Mouse (Mus musculus) kidney, embryonic 16.5 days (tissue): ENCODE results near the gene Actrt3. TPM values are rescaled to one million over a fixed set of nuclear protein-coding genes. Genes with fewer than 3 reads are reported as not detected.
"Not testable (repeated sequence)": the region's sequence is repeated elsewhere in the genome, so short reads cannot be mapped to it uniquely, and the experiment has no call there.

Experiments used
- ATAC-seq: fragments of 200-750 bp; cut with Nextera tagmentation; 2 replicates; pipeline ENCODE4 v1.8.0; 2017; ENCODE audit warnings: moderate TSS enrichment; ENCODE audit not compliant: low FRiP score, low TSS enrichment
- H3K27ac ChIP-seq: fragments of 300-500 bp; sonication (generic); 2 replicates; pipeline ENCODE4 v1.5.1; 2014; ENCODE audit warnings: low read length
- H3K27me3 ChIP-seq: fragments of 300-500 bp; sonication (generic); 2 replicates; pipeline ENCODE4 v1.6.1; 2014; ENCODE audit warnings: low read length, control low read depth, mixed read lengths; ENCODE audit not compliant: insufficient read depth
- H3K36me3 ChIP-seq: fragments of 300-500 bp; sonication (generic); 2 replicates; pipeline ENCODE4 v1.6.1; 2014; ENCODE audit warnings: low read length, control low read depth, mixed read lengths; ENCODE audit not compliant: insufficient read depth
- H3K4me1 ChIP-seq: fragments of 300-500 bp; sonication (generic); 2 replicates; pipeline ENCODE4 v1.6.1; 2014; ENCODE audit warnings: low read length, control low read depth, mixed read lengths; ENCODE audit not compliant: insufficient read depth
- H3K4me2 ChIP-seq: fragments of 300-500 bp; sonication (generic); replicated peaks from 2 replicates; pipeline ENCODE4 v1.6.1; 2014; ENCODE audit warnings: low read depth, low read length
- H3K4me3 ChIP-seq: fragments of 300-500 bp; sonication (generic); 2 replicates; pipeline ENCODE4 v1.5.1; 2014; ENCODE audit warnings: mild to moderate bottlenecking, low read length
- H3K9ac ChIP-seq: fragments of 300-500 bp; sonication (generic); replicated peaks from 2 replicates; pipeline ENCODE4 v1.6.1; 2014; ENCODE audit warnings: low read length
- H3K9me3 ChIP-seq: fragments of 300-500 bp; sonication (generic); 2 replicates; pipeline ENCODE4 v1.6.1; 2016; ENCODE audit warnings: low read length, control low read depth
- WGBS: fragments of 180-500 bp; shearing (Covaris S2); extraction: QIAGEN DNeasy Blood & Tissue Kit; methylation state at CpG from one replicate; pipeline ENCODE4 v1.1.7; 2014; 5-methylcytosine and 5-hydroxymethylcytosine counted together
- polyA plus RNA-seq: library from polyadenylated mRNA; unstranded; fragments of >200 nt; fragmentation: Nextera tagmentation; extraction: Ambion mirVana; gene quantifications from 2 replicates; pipeline ENCODE4 v1.2.1, GENCODE M21; 2015

Gene Actrt3
- polyA plus RNA-seq, 1 experiment from 2014 or later, result 0.07 TPM

GRCm38 (mm10) chr3:30593719-30594485 lies 5.8 kb downstream of the Actrt3 start:
- Histone ChIP-seq H3K9ac (no peak overlapping the region), H3K4me1 (0 out of 2 replicates have a peak, but pooled peaks cover 2% of the 10 kb centered on the region), H3K4me3 (no peak overlapping the region), H3K36me3 (no peaks in the 10 kb centered on the region), H3K27me3 (0 out of 2 replicates have a peak, but pooled peaks cover 12% of the 10 kb centered on the region), H3K9me3 (no peaks in the 10 kb centered on the region), H3K4me2 (no peak overlapping the region), H3K27ac (no peak overlapping the region)
- WGBS, result 73% methylated on average over 4 of the region's 4 CpGs
- peak; percentile 44; the same call in 1 of the 2 replicates for ATAC-seq

DNA sequence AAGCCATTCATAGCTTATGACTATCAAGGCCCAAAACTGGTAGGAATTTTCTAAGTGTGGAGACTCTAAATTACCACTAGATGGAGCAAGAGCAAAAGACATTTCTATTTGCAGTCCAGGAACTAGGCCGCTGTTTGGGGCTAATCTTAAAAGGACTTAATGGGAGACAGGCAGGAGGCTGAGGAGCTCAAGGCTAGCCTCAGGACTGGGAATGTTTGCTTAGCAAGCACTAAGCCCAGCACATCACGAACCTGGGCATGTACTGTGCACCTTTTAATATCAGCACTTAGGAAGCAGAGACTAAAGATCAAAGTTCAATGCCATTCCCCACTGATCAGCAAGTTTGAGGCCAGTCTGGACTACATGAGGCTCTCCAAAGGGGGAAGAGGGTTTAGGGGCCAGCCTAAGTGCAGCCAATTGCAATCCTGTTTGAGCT lies 7.3 kb downstream of the Actrt3 start:
- 2% methylated on average over 2 of the region's 2 CpGs for WGBS
- Histone ChIP-seq H3K36me3 (no peaks in the 10 kb centered on the region), H3K4me3 (no peak overlapping the region), H3K27me3 (0 out of 2 replicates have a peak, but pooled peaks cover 2% of the 10 kb centered on the region), H3K27ac (no peak overlapping the region), H3K9ac (no peak overlapping the region), H3K4me1 (0 out of 2 replicates have a peak, but pooled peaks cover 2% of the 10 kb centered on the region), H3K4me2 (no peak overlapping the region), H3K9me3 (no peaks in the 10 kb centered on the region)
- ATAC-seq, result peak; percentile 55

DNA sequence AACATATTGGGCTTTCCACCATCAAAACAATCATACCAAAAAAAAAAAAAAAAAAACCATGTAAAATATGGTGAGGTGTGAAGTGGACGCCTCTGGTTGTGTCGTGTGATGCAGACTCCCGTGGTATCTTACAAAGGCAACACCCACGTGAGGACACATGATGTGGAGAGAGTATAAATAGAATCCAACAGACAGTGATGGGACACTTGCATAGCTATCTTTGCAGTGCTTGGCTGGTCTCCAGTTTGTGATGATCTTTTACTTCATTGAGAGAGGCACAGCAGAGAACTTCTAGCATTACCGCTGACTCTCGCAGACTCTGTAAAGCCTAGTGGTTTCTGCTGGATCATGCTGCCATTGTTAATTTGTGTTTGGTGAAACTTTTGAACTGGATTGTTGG lies 10.9 kb downstream of the Actrt3 start:
- H3K9ac ChIP-seq, result no peak overlapping the region
- ATAC-seq, result no peak
- no peak overlapping the region for H3K4me2 ChIP-seq
- no peaks in the 10 kb centered on the region for H3K27me3 ChIP-seq
- no peaks in the 10 kb centered on the region for H3K9me3 ChIP-seq
- no peak overlapping the region for H3K27ac ChIP-seq
- H3K36me3 ChIP-seq, result no peaks in the 10 kb centered on the region
- H3K4me3 ChIP-seq, result no peak overlapping the region
- H3K4me1 ChIP-seq, result no peaks in the 10 kb centered on the region
- 80% methylated on average over 6 of the region's 6 CpGs for WGBS

GRCm38 (mm10) chr3:30573549-30573948 lies 26.2 kb downstream of the Actrt3 start:
- Histone ChIP-seq H3K9me3 (no peaks in the 10 kb centered on the region), H3K36me3 (no peaks in the 10 kb centered on the region), H3K4me3 (no peak overlapping the region), H3K27ac (no peak overlapping the region), H3K4me1 (no peaks in the 10 kb centered on the region), H3K4me2 (no peak overlapping the region), H3K27me3 (no peaks in the 10 kb centered on the region), H3K9ac (no peak overlapping the region)
- 16% methylated on average over 2 of the region's 2 CpGs for WGBS
- ATAC-seq, result no peak

GRCm38 (mm10) chr3:30566333-30566732 lies 33.4 kb downstream of the Actrt3 start:
- not testable (repeated sequence) for H3K4me1 ChIP-seq, H3K4me3 ChIP-seq, H3K4me2 ChIP-seq, H3K9me3 ChIP-seq, ATAC-seq, H3K9ac ChIP-seq, H3K27ac ChIP-seq, H3K36me3 ChIP-seq, H3K27me3 ChIP-seq
- WGBS, result no CpG with 5 or more reads among the region's 2 CpGs

- Histone ChIP-seq H3K4me2 (no peak overlapping the region), H3K4me3 (no peak overlapping the region), H3K27me3 (no peaks in the 10 kb centered on the region), H3K9ac (no peak overlapping the region), H3K27ac (no peak overlapping the region), H3K36me3 (no peaks in the 10 kb centered on the region), H3K4me1 (no peaks in the 10 kb centered on the region), H3K9me3 (no peaks in the 10 kb centered on the region)
- WGBS, result 54% methylated on average over 6 of the region's 6 CpGs
- ATAC-seq, result no peak
Measured at GRCm38 (mm10) chr3:30560677-30561314, 38.9 kb downstream of the Actrt3 start.

GRCm38 (mm10) chr3:30553741-30554140 lies 46.0 kb downstream of the Actrt3 start:
- ATAC-seq, result 0 out of 2 replicates have a peak, but pooled peaks have one; percentile 57
- H3K9me3 ChIP-seq, result 0 out of 2 replicates have a peak, but pooled peaks cover 2% of the 10 kb centered on the region
- H3K4me1 ChIP-seq, result 0 out of 2 replicates have a peak, but pooled peaks cover 2% of the 10 kb centered on the region
- H3K4me3 ChIP-seq, result no peak overlapping the region
- no peak overlapping the region for H3K9ac ChIP-seq
- 42% methylated on average over 6 of the region's 6 CpGs for WGBS
- no peaks in the 10 kb centered on the region for H3K36me3 ChIP-seq
- no peak overlapping the region for H3K4me2 ChIP-seq
- no peaks in the 10 kb centered on the region for H3K27me3 ChIP-seq
- H3K27ac ChIP-seq, result no peak overlapping the region

GRCm38 (mm10) chr3:30550218-30550617 lies 49.5 kb downstream of the Actrt3 start:
- Histone ChIP-seq H3K36me3 (no peaks in the 10 kb centered on the region), H3K27me3 (no peaks in the 10 kb centered on the region), H3K9ac (no peak overlapping the region), H3K27ac (no peak overlapping the region), H3K9me3 (0 out of 2 replicates have a peak, but pooled peaks cover 2% of the 10 kb centered on the region), H3K4me3 (no peak overlapping the region), H3K4me1 (peaks cover 17% of the 10 kb centered on the region), H3K4me2 (no peak overlapping the region)
- WGBS, result 57% methylated on average over 2 of the region's 2 CpGs
- ATAC-seq, result no peak

DNA sequence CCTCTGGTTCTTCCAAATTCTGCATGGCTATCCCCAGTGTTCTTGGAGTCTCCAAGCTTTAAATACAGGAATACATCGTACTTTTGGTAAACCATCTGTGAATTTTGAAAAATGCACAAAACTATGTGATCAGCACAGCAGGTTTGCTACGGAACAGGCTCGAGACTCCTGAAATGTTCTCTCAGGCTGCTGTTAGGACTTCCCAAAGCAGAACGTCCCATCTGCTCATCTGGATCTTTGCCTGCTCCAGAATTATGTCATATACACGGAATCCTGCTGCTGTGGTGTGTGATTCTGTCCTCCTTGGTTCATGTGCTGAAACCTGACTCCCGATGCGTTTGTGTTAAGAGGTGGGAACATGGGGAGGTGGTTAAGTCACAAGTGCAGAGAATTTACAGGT lies 50.8 kb downstream of the Actrt3 start:
- no peak for ATAC-seq
- Histone ChIP-seq H3K4me3 (no peak overlapping the region), H3K27me3 (no peaks in the 10 kb centered on the region), H3K9ac (no peak overlapping the region), H3K9me3 (no peaks in the 10 kb centered on the region), H3K36me3 (no peaks in the 10 kb centered on the region), H3K4me2 (no peak overlapping the region), H3K4me1 (peaks cover 17% of the 10 kb centered on the region), H3K27ac (no peak overlapping the region)
- 60% methylated on average over 7 of the region's 7 CpGs for WGBS

DNA sequence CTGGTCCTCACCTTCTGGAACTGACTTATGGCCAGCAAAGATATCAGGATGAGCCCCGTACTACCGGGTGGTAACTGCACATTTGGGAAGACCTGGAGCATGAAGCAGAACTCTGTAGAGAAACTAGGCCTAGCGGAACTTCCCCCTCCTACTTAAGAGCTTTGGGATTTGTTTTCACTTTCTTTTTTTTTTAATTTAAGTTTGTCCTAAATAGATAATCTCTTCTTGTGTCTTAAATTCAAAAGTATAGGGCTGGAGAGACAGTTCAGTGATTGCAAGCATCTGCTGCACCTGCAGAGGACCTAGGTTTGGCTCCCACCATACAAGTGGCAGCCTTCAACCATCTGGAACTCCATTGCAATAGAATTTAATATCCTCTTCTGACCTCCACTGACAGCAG lies 51.8 kb downstream of the Actrt3 start, which contains the start of gene Mecom:
Mecom (minus strand) TSS at position 101 of the 400 bp plus-strand sequence.
- 59% methylated on average over 3 of the region's 3 CpGs for WGBS
- peak within 1 kb of the TSS; percentile 41; the same call in 1 of the 2 replicates for H3K4me2 ChIP-seq
- H3K4me1 ChIP-seq, result peaks cover 17% of the 10 kb centered on the region
- no peaks in the 10 kb centered on the region for H3K9me3 ChIP-seq
- 0 out of 2 replicates have a peak within 1 kb of the TSS, but pooled peaks have one; percentile 6 for H3K9ac ChIP-seq
- H3K4me3 ChIP-seq, result no peak within 1 kb of the TSS
- H3K27me3 ChIP-seq, result no peaks in the 10 kb centered on the region
- no peaks in the 10 kb centered on the region for H3K36me3 ChIP-seq
- H3K27ac ChIP-seq, result no peak within 1 kb of the TSS
- ATAC-seq, result no peak
